Mouse (Mus musculus) cortical plate, adult 2 months (tissue): ENCODE results near the gene Snapin. TPM values are rescaled to one million over a fixed set of nuclear protein-coding genes. Genes with fewer than 3 reads are reported as not detected.
A peak's percentile ranks its signal among the peaks of the same experiment; 100 is the strongest.

Source experiments
- H3K27ac ChIP-seq: fragments of 200-500 bp; 2 replicates; pipeline ENCODE4 v1.5.1; 2012; ENCODE audit warnings: low read length, control low read depth, inconsistent platforms; ENCODE audit not compliant: insufficient read depth
- H3K4me1 ChIP-seq: fragments of 200-500 bp; 2 replicates; pipeline ENCODE4 v1.6.1; 2011; ENCODE audit warnings: low read length; ENCODE audit not compliant: control insufficient read depth, insufficient read depth
- H3K4me3 ChIP-seq: fragments of 200-500 bp; 2 replicates; pipeline ENCODE4 v1.5.1; 2011; ENCODE audit warnings: mild to moderate bottlenecking, low read length, control low read depth; ENCODE audit not compliant: insufficient read depth
- CTCF ChIP-seq: fragments of 200-500 bp; IDR thresholded peaks from 2 replicates; pipeline ENCODE4 v1.5.1; 2011; ENCODE audit warnings: mild to moderate bottlenecking, control low read depth, low read length; ENCODE audit not compliant: insufficient read depth; ENCODE audit errors: extremely low read depth
- POLR2A ChIP-seq: fragments of 200-500 bp; IDR thresholded peaks from 2 replicates; pipeline ENCODE4 v1.6.1; 2011; ENCODE audit warnings: mild to moderate bottlenecking, low read length, control low read depth; ENCODE audit not compliant: insufficient read depth; ENCODE audit errors: extremely low read depth
- polyA plus RNA-seq: library from polyadenylated mRNA; depleted of rRNA; stranded (reverse); fragments of >200 nt; gene quantifications from 2 replicates; pipeline ENCODE4 v1.2.3, GENCODE M21; 2012; rRNA removed

Snapin gene
- polyA plus RNA-seq = 65.0 and 73.2 TPM in 2 replicates

DNA sequence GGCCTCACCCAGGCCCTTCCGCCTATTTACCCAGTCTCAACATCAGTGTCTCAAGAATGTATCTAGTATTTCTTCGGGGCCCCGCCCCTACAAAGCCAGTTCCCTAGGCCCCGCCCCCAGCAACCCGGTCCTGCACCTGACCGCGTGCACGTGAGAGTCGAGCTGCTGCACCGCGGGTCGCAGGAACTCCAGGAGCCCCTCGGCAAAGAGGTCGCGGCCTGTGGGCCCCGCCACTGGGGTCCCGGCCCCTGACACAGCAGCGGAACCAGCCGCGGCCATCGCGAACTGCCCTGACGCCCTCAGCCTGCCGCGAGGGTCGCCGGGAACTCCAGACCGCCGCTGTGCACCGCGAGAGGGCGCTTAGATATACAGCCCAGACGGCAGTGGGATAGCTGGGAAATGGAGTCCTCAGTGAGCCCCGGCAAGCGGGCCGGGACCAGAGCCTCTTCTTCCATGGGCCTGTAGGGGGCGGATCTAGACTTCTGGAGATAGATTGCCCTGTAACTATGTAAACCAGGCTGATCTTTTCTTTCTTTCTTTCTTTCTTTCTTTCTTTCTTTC lies at the start of gene Snapin:
Gene Snapin (minus strand): TSS at position 338 of the 561 bp plus-strand sequence.
- Histone ChIP-seq H3K4me3 (peak within 1 kb of the TSS; percentile 55), H3K27ac (peak within 1 kb of the TSS; percentile 69), H3K4me1 (no peaks in the 10 kb centered on the region)
- TF ChIP-seq CTCF (peak; percentile 62), POLR2A (peak; percentile 55; the same call in 1 of the 2 replicates)

DNA sequence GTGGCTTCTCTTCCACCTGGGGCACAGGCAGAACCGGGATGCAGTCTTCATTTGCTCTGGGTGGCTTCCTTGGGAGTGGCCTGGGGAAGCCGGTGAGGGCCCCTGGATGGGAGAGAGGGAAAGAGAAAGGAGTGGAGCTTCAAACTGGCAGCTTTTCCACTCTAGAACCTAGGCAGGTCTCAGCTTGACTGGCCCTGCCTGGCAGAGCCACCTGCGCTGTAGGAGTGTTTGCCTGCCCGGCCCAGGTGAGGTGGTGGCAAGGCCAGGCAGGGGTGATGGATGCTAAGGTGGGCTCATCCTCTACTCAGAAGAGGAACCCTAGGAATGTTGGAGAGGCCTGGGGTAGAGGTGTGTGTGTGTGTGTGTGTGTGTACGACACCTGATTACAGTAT lies 47.1 kb upstream of the Snapin start:
- H3K4me3 ChIP-seq = peak overlapping the region; percentile 37
- no peaks in the 10 kb centered on the region for H3K4me1 ChIP-seq
- peak overlapping the region; percentile 85 for H3K27ac ChIP-seq
- TF ChIP-seq POLR2A (no peak), CTCF (no peak)

DNA sequence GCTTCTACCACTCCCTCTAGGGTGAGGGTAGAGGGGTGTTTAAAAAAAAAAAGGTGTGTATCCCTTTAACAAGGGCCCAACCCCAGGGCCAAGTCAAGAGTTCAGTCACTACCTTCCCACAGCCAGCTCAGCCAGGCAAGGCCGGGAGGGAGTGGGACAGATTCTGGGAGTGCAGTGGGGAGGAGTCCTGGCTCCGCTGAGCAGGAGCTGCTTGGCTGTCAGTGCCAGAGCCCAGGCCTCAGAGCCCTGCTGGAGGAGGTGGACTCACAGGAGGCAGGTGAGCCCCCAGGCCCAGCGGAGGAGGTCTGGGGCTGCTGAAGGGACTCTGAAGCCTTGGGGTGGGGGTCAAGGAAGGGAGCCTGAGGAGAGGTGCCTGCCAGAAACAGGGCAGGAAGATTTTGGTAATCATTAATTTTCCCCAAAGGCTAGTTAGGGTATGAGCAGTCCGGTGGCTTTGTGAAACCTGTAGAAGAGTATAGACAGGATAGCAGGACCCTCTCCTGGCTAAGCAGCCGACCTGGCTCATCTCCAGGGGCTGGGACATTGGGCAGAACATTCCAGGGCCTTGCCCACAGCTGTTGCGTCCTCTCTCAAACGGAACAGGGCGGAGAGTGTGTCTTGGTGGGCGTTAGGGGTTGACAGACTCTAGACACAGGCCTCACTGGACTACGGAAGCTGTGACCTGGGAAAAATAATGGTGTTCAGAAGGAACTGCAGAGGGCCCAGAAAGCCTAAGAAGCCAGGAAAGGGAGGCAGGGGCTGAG lies 46.5 kb upstream of the Snapin start, which contains the start of gene S100a16:
Gene S100a16 (plus strand): TSS at position 114 of the 764 bp plus-strand sequence.
- no peaks in the 10 kb centered on the region for H3K4me1 ChIP-seq
- TF ChIP-seq POLR2A = peak; percentile 41; the same call in 1 of the 2 replicates
- TF ChIP-seq CTCF = no peak
- peak within 1 kb of the TSS; percentile 37 for H3K4me3 ChIP-seq
- H3K27ac ChIP-seq = peak within 1 kb of the TSS; percentile 85

GRCm38 (mm10) chr3:90535446-90535845 lies 44.6 kb upstream of the Snapin start:
- H3K4me1 ChIP-seq = no peaks in the 10 kb centered on the region
- no peak overlapping the region for H3K4me3 ChIP-seq
- TF ChIP-seq CTCF (no peak), POLR2A (no peak)
- no peak overlapping the region for H3K27ac ChIP-seq

DNA sequence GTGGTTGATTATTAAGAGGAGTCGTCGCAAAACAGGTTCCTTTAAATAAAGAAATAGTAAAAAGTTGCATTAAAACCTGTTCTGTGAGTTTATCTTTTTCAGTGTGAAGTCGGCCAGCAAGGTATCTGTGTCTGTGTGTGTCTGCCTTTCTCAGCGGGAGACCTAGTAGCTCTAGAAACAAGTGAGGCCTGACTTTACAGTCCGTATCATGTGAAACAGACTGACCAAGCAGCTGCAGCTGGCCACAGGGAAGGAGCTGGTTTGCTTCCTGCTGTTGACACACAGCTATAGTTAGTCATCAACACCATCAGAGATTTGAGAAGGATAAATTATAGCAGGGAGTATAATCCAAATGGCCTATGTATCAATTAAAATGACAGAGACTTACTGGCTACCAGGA lies 40.9 kb upstream of the Snapin start:
- Histone ChIP-seq H3K4me1 (no peaks in the 10 kb centered on the region), H3K27ac (no peak overlapping the region), H3K4me3 (no peak overlapping the region)
- TF ChIP-seq POLR2A = no peak
- no peak for TF ChIP-seq CTCF

DNA sequence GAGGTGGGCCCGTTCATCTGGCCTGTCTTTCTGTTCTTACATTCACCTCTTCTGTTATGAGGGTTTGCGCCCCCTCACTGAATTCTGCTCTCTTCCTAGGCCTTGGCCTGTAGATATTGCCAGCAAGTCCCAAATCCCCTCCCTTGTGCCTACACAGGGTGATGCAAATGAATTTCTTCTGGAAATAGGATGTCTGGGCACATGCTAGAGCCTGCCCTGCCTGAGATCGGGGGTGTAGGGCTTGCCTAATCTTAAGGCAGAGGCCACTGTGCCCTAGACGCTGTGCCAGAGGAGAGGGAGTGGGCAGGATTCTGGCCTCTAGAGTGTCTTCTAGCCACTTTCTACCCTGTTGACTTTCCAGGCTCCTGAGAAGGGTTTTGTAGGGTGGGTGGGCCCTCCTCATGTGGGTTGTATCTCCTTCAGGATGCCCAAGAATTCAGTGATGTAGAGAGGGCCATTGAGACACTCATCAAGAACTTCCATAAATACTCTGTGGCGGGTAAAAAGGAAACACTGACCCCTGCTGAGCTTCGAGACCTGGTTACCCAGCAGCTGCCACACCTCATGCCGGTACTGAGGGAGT lies 36.5 kb upstream of the Snapin start:
- TF ChIP-seq CTCF (no peak), POLR2A (no peak)
- no peak overlapping the region for H3K27ac ChIP-seq
- H3K4me3 ChIP-seq = no peak overlapping the region
- H3K4me1 ChIP-seq = no peaks in the 10 kb centered on the region

GRCm38 (mm10) chr3:90526580-90526979 lies 35.7 kb upstream of the Snapin start, which contains the start of gene S100a14:
Gene S100a14, plus strand, starts transcription at chr3:90526856.
- no peaks in the 10 kb centered on the region for H3K4me1 ChIP-seq
- TF ChIP-seq POLR2A (no peak), CTCF (no peak)
- H3K27ac ChIP-seq = no peak within 1 kb of the TSS
- H3K4me3 ChIP-seq = no peak within 1 kb of the TSS

DNA sequence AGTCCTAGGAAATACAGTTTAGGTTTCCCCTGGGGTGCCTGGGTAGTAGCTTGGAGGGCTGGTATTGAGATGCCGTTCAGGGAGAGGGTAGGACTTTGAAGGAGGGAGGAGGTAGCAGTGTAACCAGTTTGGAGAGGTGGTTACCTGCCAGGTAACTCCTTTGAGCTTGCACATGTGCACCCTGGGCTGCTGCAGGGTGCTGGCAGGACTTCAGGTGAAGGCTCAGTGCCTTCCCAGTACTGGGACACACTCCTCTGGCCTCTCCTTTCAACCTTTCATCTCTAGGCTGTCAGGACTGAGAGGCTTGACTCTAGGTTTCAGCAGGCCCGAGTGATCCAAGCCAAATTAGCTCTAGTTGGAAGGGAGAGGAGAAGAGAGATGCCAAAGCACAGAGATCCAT lies 35.2 kb upstream of the Snapin start:
- Histone ChIP-seq H3K27ac (no peak overlapping the region), H3K4me1 (no peaks in the 10 kb centered on the region), H3K4me3 (no peak overlapping the region)
- TF ChIP-seq CTCF (no peak), POLR2A (no peak)

- no peaks in the 10 kb centered on the region for H3K4me1 ChIP-seq
- H3K27ac ChIP-seq = no peak overlapping the region
- H3K4me3 ChIP-seq = no peak overlapping the region
- TF ChIP-seq CTCF (peak; percentile 76), POLR2A (no peak)
Observed at GRCm38 (mm10) chr3:90525421-90525820, 34.6 kb upstream of the Snapin start.

DNA sequence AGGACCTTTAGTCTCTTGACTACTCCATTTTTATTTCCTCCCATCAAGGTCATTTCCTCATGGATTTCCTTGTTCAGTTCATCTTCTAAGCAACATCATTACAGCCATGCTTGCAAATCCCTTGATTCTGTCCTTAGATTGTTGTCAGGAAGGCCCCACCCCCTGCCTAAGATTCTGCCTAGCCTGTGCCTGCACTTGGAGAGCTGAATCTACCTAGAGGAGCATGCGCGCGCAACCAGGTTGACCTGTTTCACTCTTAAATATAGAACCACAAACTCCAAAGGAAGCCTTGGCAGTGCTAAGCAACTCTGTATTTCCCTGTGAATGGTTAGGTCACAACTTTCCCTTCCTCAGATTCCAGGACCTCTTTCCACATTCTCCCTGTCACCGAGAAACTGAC lies 26.9 kb upstream of the Snapin start:
- Histone ChIP-seq H3K27ac (no peak overlapping the region), H3K4me1 (no peaks in the 10 kb centered on the region), H3K4me3 (no peak overlapping the region)
- TF ChIP-seq POLR2A (no peak), CTCF (no peak)
